Comparison of ENCODE assay signal across 8 mouse cellular contexts in genomic region chr5:108005134-108005533, GRCm38 (mm10). TPM values are rescaled to one million over a fixed set of nuclear protein-coding genes. Genes with fewer than 3 reads are reported as not detected.
A peak's percentile ranks its signal among the peaks of the same experiment; 100 is the strongest.
DNase-seq lines count a peak whose midpoint lies in the region; ATAC-seq and TF ChIP-seq lines count a peak whose summit lies in the region.

No protein-coding gene starts in this region.

- H3K4me2 ChIP-seq in hindbrain, embryonic 12.5 days (replicated peaks), result no peak overlapping the region

- no peaks in the 10 kb centered on the region for H3K9me3 ChIP-seq in hindbrain, embryonic 12.5 days (replicated peaks)
- H3K9me3 ChIP-seq in limb, embryonic 10.5 days (replicated peaks), result no peaks in the 10 kb centered on the region

- H3K9ac ChIP-seq in hindbrain, embryonic 12.5 days, result no peak overlapping the region

- H3K36me3 ChIP-seq in hindbrain, embryonic 12.5 days, result no peaks in the 10 kb centered on the region
- no peaks in the 10 kb centered on the region for H3K36me3 ChIP-seq in limb, embryonic 10.5 days

- H3K4me1 ChIP-seq in hindbrain, embryonic 12.5 days, result no peaks in the 10 kb centered on the region
- H3K4me1 ChIP-seq in limb, embryonic 10.5 days, result no peaks in the 10 kb centered on the region

- no peak for DNase-seq in gastrocnemius, adult 2 months
- DNase-seq in gastrocnemius, postnatal 14 days, result no peak
- peak; percentile 66 for DNase-seq in B cell, adult 2 months
- DNase-seq in ZHBTc4 (ENCODE audit: low read depth, low spot score), result peak; percentile 72
- peak; percentile 25 for DNase-seq in lung, postnatal 10 days
- no peak for DNase-seq in ovary, postnatal 36 days (ENCODE audit: low spot score)
- DNase-seq in limb, embryonic 10.5 days (ENCODE audit: low spot score), result no peak

- TF ChIP-seq CTCF in gastrocnemius, adult 2 months (IDR thresholded peaks at IDR 0.05), result peak; percentile 76

- intact Hi-C loops in gastrocnemius, adult 2 months (cut with DNase I), result loop anchor here (1.0 kb wide), 1 partner anchor 85 kb away; no protein-coding TSS in a partner anchor
- intact Hi-C loops in gastrocnemius, postnatal 14 days (cut with DNase I; ENCODE audit: low total_unique reads), result loop anchor here (10.0 kb wide), 1 partner anchor 80 kb away; no protein-coding TSS in a partner anchor

- 69% methylated on average over 2 of the region's 2 CpGs for WGBS in hindbrain, embryonic 12.5 days
- WGBS in limb, embryonic 10.5 days, result 53% methylated on average over 2 of the region's 2 CpGs

- H3K4me3 ChIP-seq in gastrocnemius, adult 2 months, result no peak overlapping the region
- H3K4me3 ChIP-seq in hindbrain, embryonic 12.5 days, result no peak overlapping the region
- no peak overlapping the region for H3K4me3 ChIP-seq in limb, embryonic 10.5 days

- no peaks in the 10 kb centered on the region for H3K27me3 ChIP-seq in hindbrain, embryonic 12.5 days
- H3K27me3 ChIP-seq in limb, embryonic 10.5 days (ENCODE audit: low read depth, poor library complexity, severe bottlenecking), result no peaks in the 10 kb centered on the region

- no peak for ATAC-seq in hindbrain, embryonic 12.5 days (ENCODE audit: low FRiP score)

- no peak overlapping the region for H3K27ac ChIP-seq in gastrocnemius, adult 2 months
- H3K27ac ChIP-seq in hindbrain, embryonic 12.5 days, result no peak overlapping the region
- H3K27ac ChIP-seq in limb, embryonic 10.5 days, result no peak overlapping the region

RNA-seq across cellular contexts. Expression of gene Fam69a, which starts 18.2 kb away (rescaled TPM):
- total RNA-seq in gastrocnemius, adult 2 months (2021), result 10 to 100 TPM; 19.8 to 26.1 TPM
- 10 to 100 TPM; 30.2 to 36.7 TPM for total RNA-seq in gastrocnemius, postnatal 14 days (2021)
- polyA plus RNA-seq in hindbrain, embryonic 12.5 days (2016; fragmentation: Nextera tagmentation; extraction: Ambion mirVana), result 31.0 and 31.4 TPM in 2 replicates
- polyA plus RNA-seq in limb, embryonic 10.5 days (2016; fragmentation: Nextera tagmentation; extraction: Ambion mirVana), result 10.8 and 15.8 TPM in 2 replicates

Comparison
In these comparisons a context has a peak if more than half of its experiments do, and no peak if none do; other contexts are left out.
1. DNase-seq: peak in B cell, adult 2 months (2 of 2), ZHBTc4 (single experiment) and lung, postnatal 10 days (single experiment); none in gastrocnemius, adult 2 months (single experiment), gastrocnemius, postnatal 14 days (single experiment), ovary, postnatal 36 days (single experiment) and limb, embryonic 10.5 days (single experiment).